Mouse (Mus musculus) heart, adult 2 months (tissue): Measurements from ENCODE around the gene Cct2.

ENCODE experiments used
- EP300 ChIP-seq: fragments of 200-500 bp; IDR thresholded peaks from 2 replicates; pipeline ENCODE4 v1.6.1; 2011; ENCODE audit warnings: low read depth, low read length, control low read depth; ENCODE audit not compliant: insufficient read depth
- POLR2A ChIP-seq: fragments of 200-500 bp; IDR thresholded peaks from 2 replicates; pipeline ENCODE4 v1.6.1; 2011; ENCODE audit warnings: mild to moderate bottlenecking, low read depth, low read length, control low read depth; ENCODE audit not compliant: insufficient read depth

GRCm38 (mm10) chr10:117013689-117014390, 49.8 kb downstream of the Cct2 start:
- TF ChIP-seq POLR2A: no peak
- TF ChIP-seq EP300: no peak
